Mouse (Mus musculus) embryonic facial prominence, embryonic 11.5 days (tissue): ENCODE measurements around the gene Dnah5. TPM values are rescaled to one million over a fixed set of nuclear protein-coding genes. Genes with fewer than 3 reads are reported as not detected.
"Not testable (repeated sequence)": the region's sequence is repeated elsewhere in the genome, so short reads cannot be mapped to it uniquely, and the experiment has no call there.

Experiments used
- ATAC-seq: fragments of 200-750 bp; cut with Nextera tagmentation; replicated peaks from 2 replicates; pipeline ENCODE4 v1.8.0; 2017; ENCODE audit warnings: low read depth; ENCODE audit not compliant: insufficient number of reproducible peaks, low FRiP score, low TSS enrichment
- DNase-seq: peaks from one replicate; pipeline ENCODE4 v3.0.0-alpha.2; 2015; ENCODE audit warnings: low spot score
- H3K27ac ChIP-seq: fragments of 300-500 bp; sonication (generic); replicated peaks from 2 replicates; pipeline ENCODE4 v1.5.1; 2014; ENCODE audit warnings: mild to moderate bottlenecking, low read depth, low read length, control low read depth
- H3K27me3 ChIP-seq: fragments of 300-500 bp; sonication (generic); 2 replicates; pipeline ENCODE4 v1.6.1; 2014; ENCODE audit warnings: mild to moderate bottlenecking, low read length, moderate library complexity, mixed read lengths; ENCODE audit not compliant: control insufficient read depth, insufficient read depth
- H3K36me3 ChIP-seq: fragments of 300-500 bp; sonication (generic); replicated peaks from 2 replicates; pipeline ENCODE4 v1.6.1; 2014; ENCODE audit warnings: low read depth, mild to moderate bottlenecking, low read length, moderate library complexity, mixed read lengths; ENCODE audit not compliant: control insufficient read depth, insufficient read depth
- H3K4me1 ChIP-seq: fragments of 300-500 bp; sonication (generic); 2 replicates; pipeline ENCODE4 v1.6.1; 2014; ENCODE audit warnings: low read length, mixed read lengths; ENCODE audit not compliant: control insufficient read depth, insufficient read depth
- H3K4me2 ChIP-seq: fragments of 300-500 bp; sonication (generic); 2 replicates; pipeline ENCODE4 v1.6.1; 2014; ENCODE audit warnings: low read depth, mild to moderate bottlenecking, control low read depth, low read length, moderate library complexity
- H3K4me3 ChIP-seq: fragments of 300-500 bp; sonication (generic); 2 replicates; pipeline ENCODE4 v1.5.1; 2014; ENCODE audit warnings: low read depth, low read length, control low read depth
- H3K9ac ChIP-seq: fragments of 300-500 bp; sonication (generic); replicated peaks from 2 replicates; pipeline ENCODE4 v1.6.1; 2014; ENCODE audit warnings: mild to moderate bottlenecking, control low read depth, low read length
- H3K9me3 ChIP-seq: fragments of 300-500 bp; sonication (generic); replicated peaks from 2 replicates; pipeline ENCODE4 v1.6.1; 2016; ENCODE audit warnings: mild to moderate bottlenecking, low read length, inconsistent platforms, mixed read lengths; ENCODE audit not compliant: control insufficient read depth
- WGBS: fragments of 180-500 bp; shearing (Covaris S2); extraction: QIAGEN DNeasy Blood & Tissue Kit; methylation state at CpG from one replicate; pipeline ENCODE4 v1.1.7; 2014; 5-methylcytosine and 5-hydroxymethylcytosine counted together
- polyA plus RNA-seq: library from polyadenylated mRNA; unstranded; fragments of >200 nt; fragmentation: Nextera tagmentation; extraction: Ambion mirVana; gene quantifications from 2 replicates; pipeline ENCODE4 v1.2.1, GENCODE M21; 2014

The Dnah5 gene
- polyA plus RNA-seq, 1 experiment from 2014 or later, result 0.04 TPM

DNA sequence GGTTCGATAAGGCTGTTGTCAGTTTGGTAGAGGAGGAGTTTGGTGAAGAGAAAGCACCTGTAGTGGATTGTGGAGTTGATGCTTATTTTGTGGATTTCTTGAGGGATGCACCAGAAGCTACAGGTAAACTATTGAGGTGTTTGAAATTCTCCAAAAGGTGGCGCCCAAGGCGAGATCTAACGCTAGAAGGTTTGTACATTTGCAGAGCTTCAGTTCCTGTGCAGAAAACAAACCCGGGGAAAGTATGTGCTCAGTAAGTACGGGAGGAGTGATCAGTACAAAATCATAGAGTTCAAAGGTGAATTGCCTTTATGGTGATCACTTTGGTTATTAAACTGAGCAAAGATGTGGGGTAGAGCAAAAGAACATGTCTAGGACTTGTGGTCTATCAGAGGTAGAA is 166.9 kb downstream of the Dnah5 start:
- WGBS, result 84% methylated on average over 6 of the region's 6 CpGs
- ATAC-seq (no peak), DNase-seq (no peak)
- Histone ChIP-seq H3K9ac (no peak overlapping the region), H3K4me3 (no peak overlapping the region), H3K9me3 (no peaks in the 10 kb centered on the region), H3K27me3 (no peaks in the 10 kb centered on the region), H3K4me1 (no peaks in the 10 kb centered on the region), H3K4me2 (no peak overlapping the region), H3K27ac (no peak overlapping the region), H3K36me3 (no peaks in the 10 kb centered on the region)

DNA sequence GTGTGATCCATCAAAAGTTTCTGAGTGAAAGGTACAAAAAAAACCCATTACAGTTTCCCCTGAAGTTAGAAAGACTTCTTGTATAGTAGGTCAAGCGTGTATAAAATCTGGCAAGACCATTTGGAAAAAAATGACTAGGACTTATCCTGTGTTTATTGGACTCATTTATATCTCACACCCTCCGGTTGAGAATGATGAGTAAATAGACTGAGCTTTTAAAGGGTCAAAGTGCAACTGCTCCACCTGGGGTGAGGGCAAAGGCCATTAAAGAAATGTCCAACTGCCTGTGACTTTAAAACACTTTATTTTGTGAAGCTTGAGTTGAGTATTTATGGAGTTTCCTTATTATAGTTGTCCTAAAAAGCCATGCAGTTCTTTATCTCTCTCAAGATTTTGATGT is 168.0 kb downstream of the Dnah5 start:
- Histone ChIP-seq H3K4me2 (no peak overlapping the region), H3K9me3 (no peaks in the 10 kb centered on the region), H3K9ac (no peak overlapping the region), H3K27me3 (no peaks in the 10 kb centered on the region), H3K4me3 (no peak overlapping the region), H3K4me1 (no peaks in the 10 kb centered on the region), H3K27ac (no peak overlapping the region), H3K36me3 (no peaks in the 10 kb centered on the region)
- DNase-seq (no peak), ATAC-seq (no peak)
- 56% methylated on average over 2 of the region's 2 CpGs for WGBS

DNA sequence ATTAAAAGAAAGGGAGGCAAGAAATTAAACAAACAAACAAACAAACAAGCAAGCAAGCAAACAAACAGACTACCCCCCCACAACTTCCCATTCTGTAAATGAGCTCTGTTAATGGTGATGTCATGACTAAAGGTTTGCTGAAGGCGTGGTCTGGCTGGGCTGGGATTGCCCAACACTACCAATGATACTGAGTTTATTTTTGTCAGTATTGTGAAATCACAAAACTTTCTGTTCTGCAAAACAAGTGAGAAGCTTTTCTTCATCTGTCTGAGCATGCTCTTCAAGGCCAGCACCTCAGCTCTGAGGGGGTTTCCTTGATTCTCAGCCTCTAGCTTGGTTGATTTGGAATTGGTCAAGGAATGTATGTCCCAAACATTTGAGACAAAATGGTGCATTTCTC is 170.8 kb downstream of the Dnah5 start:
- Histone ChIP-seq H3K4me3 (no peak overlapping the region), H3K27me3 (no peaks in the 10 kb centered on the region), H3K4me1 (no peaks in the 10 kb centered on the region), H3K9ac (no peak overlapping the region), H3K9me3 (no peaks in the 10 kb centered on the region), H3K4me2 (no peak overlapping the region), H3K36me3 (no peaks in the 10 kb centered on the region), H3K27ac (no peak overlapping the region)
- DNase-seq (no peak), ATAC-seq (no peak)
- 89% methylated on average over 1 of the region's 1 CpGs for WGBS

DNA sequence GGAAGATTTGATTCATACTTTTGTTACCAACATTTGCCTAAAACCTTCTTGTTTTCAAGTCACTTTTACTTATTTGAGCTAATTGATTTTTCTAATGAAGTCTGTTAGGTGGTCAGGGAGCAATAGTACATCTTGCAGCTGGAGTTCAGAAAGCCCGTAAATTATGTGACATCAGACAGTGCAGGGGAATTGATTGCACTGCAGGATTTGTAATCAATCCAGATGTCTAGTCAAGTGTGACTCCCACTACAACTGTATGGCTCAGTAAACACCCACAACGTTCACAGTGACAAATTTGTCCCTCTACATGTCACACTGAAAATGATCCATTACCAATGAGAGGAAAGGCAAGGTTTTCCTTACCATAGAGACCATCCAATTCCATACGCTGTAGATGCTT is 177.4 kb downstream of the Dnah5 start:
- no peaks in the 10 kb centered on the region for H3K36me3 ChIP-seq
- DNase-seq, result no peak
- no peaks in the 10 kb centered on the region for H3K9me3 ChIP-seq
- H3K27me3 ChIP-seq, result no peaks in the 10 kb centered on the region
- H3K9ac ChIP-seq, result no peak overlapping the region
- no peak for ATAC-seq
- H3K4me3 ChIP-seq, result no peak overlapping the region
- H3K4me1 ChIP-seq, result no peaks in the 10 kb centered on the region
- H3K4me2 ChIP-seq, result no peak overlapping the region
- 83% methylated on average over 3 of the region's 3 CpGs for WGBS
- H3K27ac ChIP-seq, result no peak overlapping the region

DNA sequence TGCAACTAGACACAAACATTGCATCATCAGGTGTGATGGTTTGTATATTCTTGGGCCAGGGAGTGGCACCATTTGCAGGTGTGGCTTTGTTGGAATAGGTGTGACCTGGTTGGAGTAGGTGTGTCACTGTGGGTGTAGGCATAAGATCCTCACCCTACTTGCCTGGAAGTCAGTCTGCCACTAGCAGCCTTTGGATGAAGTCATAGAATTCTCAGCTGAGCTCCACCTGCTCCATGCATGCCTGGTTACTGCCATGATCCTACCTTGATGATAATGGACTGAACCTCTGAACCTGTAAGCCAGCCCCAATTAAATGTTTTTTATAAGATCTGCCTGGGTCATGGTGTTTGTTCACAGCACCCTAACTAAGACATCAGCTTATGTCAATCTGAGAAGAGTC is 190.2 kb downstream of the Dnah5 start:
- not testable (repeated sequence) for ATAC-seq, H3K9ac ChIP-seq, H3K4me2 ChIP-seq

DNA sequence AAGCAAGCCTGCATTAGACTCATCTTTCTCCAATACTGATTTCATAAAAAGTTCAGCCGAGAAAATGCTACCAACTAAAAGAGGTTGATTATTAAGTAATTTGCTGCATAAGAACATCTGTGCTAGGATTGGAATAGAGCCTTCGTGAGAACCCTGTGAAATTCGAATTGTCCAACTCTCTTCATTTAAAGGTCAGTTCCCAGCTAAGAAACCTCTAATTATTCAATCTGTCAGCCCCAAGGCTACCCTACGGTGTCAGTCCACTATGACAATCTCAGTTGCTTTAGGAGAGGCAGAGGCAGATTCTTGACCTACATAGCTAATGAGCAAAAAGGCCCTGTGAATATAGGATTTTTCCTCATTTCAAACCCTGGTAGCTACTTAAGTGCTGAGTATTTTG is 191.9 kb downstream of the Dnah5 start:
- Histone ChIP-seq H3K9me3 (no peaks in the 10 kb centered on the region), H3K4me1 (no peaks in the 10 kb centered on the region), H3K27ac (no peak overlapping the region), H3K4me2 (no peak overlapping the region), H3K27me3 (no peaks in the 10 kb centered on the region), H3K4me3 (no peak overlapping the region), H3K36me3 (no peaks in the 10 kb centered on the region), H3K9ac (no peak overlapping the region)
- DNase-seq (no peak), ATAC-seq (no peak)
- WGBS, result 68% methylated on average over 4 of the region's 4 CpGs

More for the DNA sequence above, 190.2 kb downstream of the Dnah5 start:
- H3K9me3 ChIP-seq, DNase-seq, H3K27ac ChIP-seq, H3K4me3 ChIP-seq, H3K27me3 ChIP-seq, H3K4me1 ChIP-seq, H3K36me3 ChIP-seq: not testable (repeated sequence)

DNA sequence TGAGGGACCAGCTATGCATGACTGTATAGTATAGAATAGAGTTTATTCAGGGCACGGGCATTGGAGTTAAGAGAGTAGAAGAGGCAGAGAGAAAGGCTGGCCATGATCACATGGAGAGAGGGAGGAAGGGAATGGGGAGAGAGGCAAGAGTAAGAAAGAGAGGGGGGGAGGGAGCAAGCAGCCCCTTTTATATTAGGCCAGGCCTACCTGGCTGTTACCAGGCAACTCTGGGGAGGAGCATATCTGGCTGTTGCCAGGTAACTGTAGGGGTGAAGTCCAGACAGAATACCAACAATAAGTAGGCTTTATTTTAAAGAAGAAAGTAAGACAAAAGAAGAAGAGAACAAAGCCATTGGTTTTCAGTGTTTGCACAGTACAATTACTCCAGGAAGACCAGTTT is 194.9 kb downstream of the Dnah5 start:
- Histone ChIP-seq H3K9me3 (no peaks in the 10 kb centered on the region), H3K27ac (no peak overlapping the region), H3K9ac (no peak overlapping the region), H3K36me3 (no peaks in the 10 kb centered on the region), H3K4me3 (no peak overlapping the region), H3K4me1 (no peaks in the 10 kb centered on the region), H3K4me2 (no peak overlapping the region), H3K27me3 (no peaks in the 10 kb centered on the region)
- no peak for ATAC-seq
- 82% methylated on average over 1 of the region's 1 CpGs for WGBS
- DNase-seq, result no peak

DNA sequence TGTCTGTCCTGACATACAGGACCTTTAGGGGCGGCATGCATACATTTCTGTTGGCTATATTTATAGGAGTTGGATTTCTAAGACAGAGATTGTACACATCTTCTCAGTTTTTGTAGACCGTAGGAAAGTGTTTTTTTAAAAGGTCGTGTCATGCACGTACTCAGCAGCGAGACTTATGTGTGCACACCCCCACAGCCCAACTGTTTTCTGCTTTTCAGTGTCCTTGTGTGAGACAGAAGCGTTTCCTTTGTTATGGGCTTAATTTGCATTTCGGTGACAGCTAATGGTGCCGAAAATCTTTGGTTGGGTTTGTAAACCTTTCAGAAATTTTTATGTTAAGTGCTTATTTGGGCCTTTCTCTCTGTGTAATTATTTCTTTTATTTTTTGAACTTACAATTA is 195.7 kb downstream of the Dnah5 start:
- DNase-seq, result no peak
- H3K36me3 ChIP-seq, result no peaks in the 10 kb centered on the region
- no peak overlapping the region for H3K27ac ChIP-seq
- ATAC-seq, result no peak
- no peaks in the 10 kb centered on the region for H3K27me3 ChIP-seq
- H3K9ac ChIP-seq, result no peak overlapping the region
- WGBS, result 82% methylated on average over 8 of the region's 8 CpGs
- no peak overlapping the region for H3K4me2 ChIP-seq
- H3K9me3 ChIP-seq, result no peaks in the 10 kb centered on the region
- H3K4me1 ChIP-seq, result no peaks in the 10 kb centered on the region
- H3K4me3 ChIP-seq, result no peak overlapping the region

DNA sequence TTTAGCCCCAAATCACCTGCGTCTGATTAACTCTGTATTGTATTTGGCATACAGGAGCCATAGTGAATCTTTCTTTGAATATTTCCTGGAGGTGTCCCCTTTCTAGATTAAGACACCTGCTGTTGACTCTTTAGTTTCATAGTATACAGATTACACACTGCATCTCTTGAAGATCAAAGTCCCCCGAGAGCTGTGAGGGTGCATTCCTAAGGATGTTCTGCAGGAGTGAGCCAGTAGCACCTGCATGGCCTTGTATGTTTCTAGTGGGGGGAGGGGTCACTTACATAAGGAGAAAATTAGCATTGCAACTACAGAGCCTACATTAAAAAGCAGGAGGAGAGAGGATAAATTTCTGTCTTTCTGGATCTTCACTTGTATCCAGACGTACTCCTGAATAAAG is 201.1 kb downstream of the Dnah5 start:
- H3K4me3 ChIP-seq, result no peak overlapping the region
- no peaks in the 10 kb centered on the region for H3K9me3 ChIP-seq
- no peak overlapping the region for H3K27ac ChIP-seq
- H3K4me2 ChIP-seq, result no peak overlapping the region
- no peaks in the 10 kb centered on the region for H3K4me1 ChIP-seq
- 78% methylated on average over 3 of the region's 3 CpGs for WGBS
- DNase-seq, result no peak
- no peaks in the 10 kb centered on the region for H3K36me3 ChIP-seq
- H3K9ac ChIP-seq, result no peak overlapping the region
- no peaks in the 10 kb centered on the region for H3K27me3 ChIP-seq
- no peak for ATAC-seq
